Mouse (Mus musculus): ENCODE measurements around the gene Gm21962.

The Gm21962 gene

GRCm38 (mm10) chr3:137716573-137717157, 45.3 kb downstream of the Gm21962 start:
- no peak for DNase-seq (ENCODE audit: low spot score in 2 of 2)
